Comparison of ENCODE assay signal across 9 mouse cellular contexts in genomic region chr10:80143664-80144063, GRCm38 (mm10). TPM values are rescaled to one million over a fixed set of nuclear protein-coding genes. Genes with fewer than 3 reads are reported as not detected.
DNase-seq lines count a peak whose midpoint lies in the region; ATAC-seq and TF ChIP-seq lines count a peak whose summit lies in the region.
"Had no signal": no experiment of that assay in that cellular context is flagged by ENCODE, and none has a peak within 500 bp of the region (broad histone marks: within the 10 kb centered on the region; RNA-seq: fewer than 3 reads in every experiment).

No protein-coding gene starts in this region.

- no peak for DNase-seq in heart, adult 2 months
- no peak for DNase-seq in heart, adult 9 months (ENCODE audit: low spot score in 2 of 2)
- DNase-seq in adrenal gland, postnatal 14 days, result no peak
- DNase-seq in testis, postnatal 10 days (ENCODE audit: low spot score), result no peak
- DNase-seq: adrenal gland, postnatal 36 days had no signal

- intact Hi-C loops in heart, adult 2 months (cut with DNase I), result loop anchor here (5.0 kb wide), 1 partner anchor 216 kb away; the partner anchor contains the start of gene Arid3a

- no peaks in the 10 kb centered on the region for H3K9me3 ChIP-seq in midbrain, embryonic 12.5 days
- H3K9me3 ChIP-seq in midbrain, embryonic 16.5 days (replicated peaks; ENCODE audit: control insufficient read depth, low read length, poor library complexity, severe bottlenecking), result no peaks in the 10 kb centered on the region
- no peaks in the 10 kb centered on the region for H3K9me3 ChIP-seq in heart, embryonic 16.5 days (replicated peaks; ENCODE audit: control insufficient read depth, low read length)
- no peaks in the 10 kb centered on the region for H3K9me3 ChIP-seq in liver, embryonic 15.5 days (replicated peaks)

- 66% methylated on average over 7 of the region's 7 CpGs for WGBS in heart, adult 2 months
- 94% methylated on average over 7 of the region's 7 CpGs for WGBS in midbrain, embryonic 12.5 days
- 90% methylated on average over 7 of the region's 7 CpGs for WGBS in midbrain, embryonic 16.5 days
- WGBS in heart, embryonic 16.5 days, result 89% methylated on average over 7 of the region's 7 CpGs
- WGBS in liver, embryonic 15.5 days (ENCODE audit: insufficient replicate concordance), result 88% methylated on average over 7 of the region's 7 CpGs

- no peak overlapping the region for H3K27ac ChIP-seq in heart, adult 2 months
- H3K27ac ChIP-seq in midbrain, embryonic 12.5 days (replicated peaks), result no peak overlapping the region
- H3K27ac ChIP-seq in midbrain, embryonic 16.5 days (ENCODE audit: low read length), result no peak overlapping the region
- H3K27ac ChIP-seq in heart, embryonic 16.5 days (ENCODE audit: low read length), result no peak overlapping the region
- H3K27ac ChIP-seq in liver, embryonic 15.5 days (replicated peaks), result no peak overlapping the region

- H3K36me3 ChIP-seq in heart, adult 2 months (ENCODE audit: control insufficient read depth, insufficient read depth, low read length), result no peaks in the 10 kb centered on the region
- peaks cover 29% of the 10 kb centered on the region for H3K36me3 ChIP-seq in midbrain, embryonic 12.5 days
- H3K36me3 ChIP-seq in midbrain, embryonic 16.5 days (ENCODE audit: control insufficient read depth, insufficient read depth, low read length), result peaks cover 9% of the 10 kb centered on the region; the same call in 1 of the 2 replicates
- H3K36me3 ChIP-seq in heart, embryonic 16.5 days (ENCODE audit: control insufficient read depth, insufficient read depth), result peaks cover 28% of the 10 kb centered on the region
- peaks cover 36% of the 10 kb centered on the region for H3K36me3 ChIP-seq in liver, embryonic 15.5 days (replicated peaks)

- no peaks in the 10 kb centered on the region; the same call in 1 of the 2 replicates for H3K27me3 ChIP-seq in heart, adult 2 months (ENCODE audit: control insufficient read depth, insufficient read depth, low read length)
- H3K27me3 ChIP-seq in midbrain, embryonic 12.5 days, result peaks cover 6% of the 10 kb centered on the region
- no peaks in the 10 kb centered on the region for H3K27me3 ChIP-seq in midbrain, embryonic 16.5 days (ENCODE audit: control insufficient read depth, insufficient read depth, low read depth, low read length)
- H3K27me3 ChIP-seq in heart, embryonic 16.5 days (ENCODE audit: control insufficient read depth, insufficient read depth, low read length), result no peaks in the 10 kb centered on the region
- peaks cover 20% of the 10 kb centered on the region for H3K27me3 ChIP-seq in liver, embryonic 15.5 days

- 0 out of 2 replicates have a peak, but pooled peaks have one; percentile 16 for TF ChIP-seq POLR2A in heart, adult 2 months (IDR thresholded peaks at IDR 0.05; ENCODE audit: insufficient read depth, low read depth, low read length)

- peaks cover 4% of the 10 kb centered on the region for H3K79me2 ChIP-seq in heart, adult 2 months (replicated peaks; ENCODE audit: control insufficient read depth, insufficient read depth, low read length)

- H3K4me2 ChIP-seq in midbrain, embryonic 12.5 days (replicated peaks), result 0 out of 2 replicates have a peak overlapping the region, but pooled peaks have one; percentile 4
- H3K4me2 ChIP-seq in midbrain, embryonic 16.5 days (ENCODE audit: low read length), result no peak overlapping the region
- H3K4me2 ChIP-seq in heart, embryonic 16.5 days (ENCODE audit: low read depth, low read length), result 0 out of 2 replicates have a peak overlapping the region, but pooled peaks have one; percentile 85
- H3K4me2 ChIP-seq in liver, embryonic 15.5 days, result peak overlapping the region; percentile 95; the same call in 1 of the 2 replicates

- peak overlapping the region; percentile 2; the same call in 1 of the 2 replicates for H3K4me3 ChIP-seq in heart, adult 2 months
- H3K4me3 ChIP-seq in midbrain, embryonic 12.5 days, result no peak overlapping the region
- H3K4me3 ChIP-seq in midbrain, embryonic 16.5 days (ENCODE audit: low read depth, low read length), result no peak overlapping the region
- no peak overlapping the region for H3K4me3 ChIP-seq in heart, embryonic 16.5 days (ENCODE audit: low read length)
- no peak overlapping the region for H3K4me3 ChIP-seq in liver, embryonic 15.5 days (replicated peaks)

- H3K4me1 ChIP-seq in heart, adult 2 months (ENCODE audit: control insufficient read depth, insufficient read depth, low read length), result peaks cover 18% of the 10 kb centered on the region
- peaks cover 68% of the 10 kb centered on the region for H3K4me1 ChIP-seq in midbrain, embryonic 12.5 days
- peaks cover 22% of the 10 kb centered on the region for H3K4me1 ChIP-seq in midbrain, embryonic 16.5 days (ENCODE audit: control insufficient read depth, insufficient read depth, low read length)
- H3K4me1 ChIP-seq in heart, embryonic 16.5 days (ENCODE audit: control insufficient read depth, insufficient read depth, low read length), result peaks cover 45% of the 10 kb centered on the region
- H3K4me1 ChIP-seq in liver, embryonic 15.5 days (replicated peaks), result peaks cover 93% of the 10 kb centered on the region

- TF ChIP-seq CTCF in heart, adult 2 months (IDR thresholded peaks at IDR 0.05), result no peak

- H3K9ac ChIP-seq in heart, adult 2 months (ENCODE audit: low read depth, low read length), result no peak overlapping the region
- H3K9ac ChIP-seq in midbrain, embryonic 12.5 days (replicated peaks), result no peak overlapping the region
- H3K9ac ChIP-seq in midbrain, embryonic 16.5 days (ENCODE audit: low read depth, low read length), result no peak overlapping the region
- H3K9ac ChIP-seq in heart, embryonic 16.5 days (ENCODE audit: low read length), result no peak overlapping the region
- no peak overlapping the region for H3K9ac ChIP-seq in liver, embryonic 15.5 days

- TF ChIP-seq EP300 in heart, adult 2 months (IDR thresholded peaks at IDR 0.05; ENCODE audit: insufficient read depth, low read depth, low read length), result no peak

- ATAC-seq in midbrain, embryonic 12.5 days (ENCODE audit: low FRiP score, low read depth), result no peak
- ATAC-seq in midbrain, embryonic 16.5 days, result no peak
- no peak for ATAC-seq in heart, embryonic 16.5 days (replicated peaks; ENCODE audit: extremely low read depth, insufficient read depth, low FRiP score)
- ATAC-seq in liver, embryonic 15.5 days (ENCODE audit: insufficient read depth), result no peak

RNA-seq across cellular contexts. Expression of gene Cbarp, which starts 3.0 kb away (rescaled TPM):
- 1 to 10 TPM; 3.9 to 4.9 TPM for total RNA-seq in heart, adult 2 months (2021)
- 3.0 and 4.3 TPM in 2 replicates for polyA plus RNA-seq in heart, adult 2 months (2012; rRNA removed)
- polyA plus RNA-seq in midbrain, embryonic 12.5 days (2016; fragmentation: Nextera tagmentation; extraction: Ambion mirVana), result 19.3 and 20.0 TPM in 2 replicates
- 70.3 and 81.6 TPM in 2 replicates for polyA plus RNA-seq in midbrain, embryonic 16.5 days (2015; fragmentation: Nextera tagmentation; extraction: Ambion mirVana)
- 2.5 TPM in 2 replicates for polyA plus RNA-seq in heart, embryonic 16.5 days (2015; fragmentation: Nextera tagmentation; extraction: Ambion mirVana)
- 0.35 and 0.51 TPM in 2 replicates for polyA plus RNA-seq in liver, embryonic 15.5 days (2015; fragmentation: Nextera tagmentation; extraction: Ambion mirVana)
- 69.9 and 137 TPM in 2 replicates for total RNA-seq in adrenal gland, postnatal 14 days (2021)

RNA-seq across cellular contexts. Expression of gene Midn, which starts 4.4 kb away (rescaled TPM):
- 100 to 1,000 TPM in 1 of 2 experiments, 10 to 100 TPM in 1; 96.2 to 102 TPM for total RNA-seq in heart, adult 2 months (2021)
- 50.1 and 74.5 TPM in 2 replicates for polyA plus RNA-seq in heart, adult 2 months (2012; rRNA removed)
- polyA plus RNA-seq in midbrain, embryonic 12.5 days (2016; fragmentation: Nextera tagmentation; extraction: Ambion mirVana), result 41.7 and 46.4 TPM in 2 replicates
- 15.5 and 21.1 TPM in 2 replicates for polyA plus RNA-seq in midbrain, embryonic 16.5 days (2015; fragmentation: Nextera tagmentation; extraction: Ambion mirVana)
- polyA plus RNA-seq in heart, embryonic 16.5 days (2015; fragmentation: Nextera tagmentation; extraction: Ambion mirVana), result 10.3 and 13.0 TPM in 2 replicates
- 2.9 and 3.1 TPM in 2 replicates for polyA plus RNA-seq in liver, embryonic 15.5 days (2015; fragmentation: Nextera tagmentation; extraction: Ambion mirVana)
- total RNA-seq in adrenal gland, postnatal 14 days (2021), result 114 and 140 TPM in 2 replicates

RNA-seq across cellular contexts. Expression of gene Atp5d, which starts 5.2 kb away (rescaled TPM):
- total RNA-seq in heart, adult 2 months (2021), result 1,000 to 10,000 TPM; 1,015 to 1,150 TPM
- polyA plus RNA-seq in heart, adult 2 months (2012; rRNA removed), result 1,139 and 1,938 TPM in 2 replicates
- polyA plus RNA-seq in midbrain, embryonic 12.5 days (2016; fragmentation: Nextera tagmentation; extraction: Ambion mirVana), result 379 and 384 TPM in 2 replicates
- polyA plus RNA-seq in midbrain, embryonic 16.5 days (2015; fragmentation: Nextera tagmentation; extraction: Ambion mirVana), result 433 and 454 TPM in 2 replicates
- polyA plus RNA-seq in heart, embryonic 16.5 days (2015; fragmentation: Nextera tagmentation; extraction: Ambion mirVana), result 1,107 and 1,132 TPM in 2 replicates
- 291 and 300 TPM in 2 replicates for polyA plus RNA-seq in liver, embryonic 15.5 days (2015; fragmentation: Nextera tagmentation; extraction: Ambion mirVana)
- 920 and 980 TPM in 2 replicates for total RNA-seq in adrenal gland, postnatal 14 days (2021)

RNA-seq across cellular contexts. Expression of gene Cirbp, which starts 22.1 kb away (rescaled TPM):
- total RNA-seq in heart, adult 2 months (2021), result 10 to 100 TPM; 34.2 to 43.2 TPM
- 62.5 and 85.8 TPM in 2 replicates for polyA plus RNA-seq in heart, adult 2 months (2012; rRNA removed)
- 227 and 233 TPM in 2 replicates for polyA plus RNA-seq in midbrain, embryonic 12.5 days (2016; fragmentation: Nextera tagmentation; extraction: Ambion mirVana)
- 380 and 398 TPM in 2 replicates for polyA plus RNA-seq in midbrain, embryonic 16.5 days (2015; fragmentation: Nextera tagmentation; extraction: Ambion mirVana)
- 85.3 and 87.6 TPM in 2 replicates for polyA plus RNA-seq in heart, embryonic 16.5 days (2015; fragmentation: Nextera tagmentation; extraction: Ambion mirVana)
- polyA plus RNA-seq in liver, embryonic 15.5 days (2015; fragmentation: Nextera tagmentation; extraction: Ambion mirVana), result 13.1 and 17.0 TPM in 2 replicates
- total RNA-seq in adrenal gland, postnatal 14 days (2021), result 67.6 and 106 TPM in 2 replicates

RNA-seq across cellular contexts. Expression of gene Stk11, which starts 28.1 kb away (rescaled TPM):
- total RNA-seq in heart, adult 2 months (2021), result 100 to 1,000 TPM; 140 to 161 TPM
- polyA plus RNA-seq in heart, adult 2 months (2012; rRNA removed), result 127 and 144 TPM in 2 replicates
- 16.7 and 20.3 TPM in 2 replicates for polyA plus RNA-seq in midbrain, embryonic 12.5 days (2016; fragmentation: Nextera tagmentation; extraction: Ambion mirVana)
- polyA plus RNA-seq in midbrain, embryonic 16.5 days (2015; fragmentation: Nextera tagmentation; extraction: Ambion mirVana), result 14.2 and 15.4 TPM in 2 replicates
- polyA plus RNA-seq in heart, embryonic 16.5 days (2015; fragmentation: Nextera tagmentation; extraction: Ambion mirVana), result 13.8 and 15.3 TPM in 2 replicates
- polyA plus RNA-seq in liver, embryonic 15.5 days (2015; fragmentation: Nextera tagmentation; extraction: Ambion mirVana), result 16.4 and 21.8 TPM in 2 replicates
- 138 and 147 TPM in 2 replicates for total RNA-seq in adrenal gland, postnatal 14 days (2021)
